Comparison of ENCODE assay signal across 13 mouse cellular contexts in genomic region chr9:58595313-58595712, GRCm38 (mm10).
"Had no signal": no experiment of that assay in that cellular context is flagged by ENCODE, and none has a peak within 500 bp of the region (broad histone marks: within the 10 kb centered on the region; RNA-seq: fewer than 3 reads in every experiment).

No protein-coding gene starts in this region.

- H3K9me3 ChIP-seq: limb, embryonic 12.5 days; liver, embryonic 13.5 days; lung, embryonic 15.5 days; neural tube, embryonic 12.5 days had no signal

- H3K27ac ChIP-seq: limb, embryonic 12.5 days; liver, embryonic 13.5 days; lung, embryonic 15.5 days; neural tube, embryonic 12.5 days had no signal

- H3K4me2 ChIP-seq: limb, embryonic 12.5 days; liver, embryonic 13.5 days; lung, embryonic 15.5 days; neural tube, embryonic 12.5 days had no signal

- DNase-seq: kidney, adult 18-20 months; kidney, postnatal 10 days; kidney, postnatal 4 days; liver; liver, embryonic 13.5 days; liver, postnatal 0 days; lung, postnatal 14 days; midbrain, embryonic 14.5 days; thymus, adult 2 months; thymus, postnatal 36 days had no signal

- H3K36me3 ChIP-seq: limb, embryonic 12.5 days; lung, embryonic 15.5 days; neural tube, embryonic 12.5 days had no signal

- ATAC-seq: liver, postnatal 0 days had no signal

- H3K4me1 ChIP-seq: neural tube, embryonic 12.5 days had no signal

- H3K9ac ChIP-seq: limb, embryonic 12.5 days; liver, embryonic 13.5 days; liver, postnatal 0 days; lung, embryonic 15.5 days; neural tube, embryonic 12.5 days had no signal

- H3K4me3 ChIP-seq: limb, embryonic 12.5 days; liver, embryonic 13.5 days; lung, embryonic 15.5 days; neural tube, embryonic 12.5 days had no signal

- H3K27me3 ChIP-seq: limb, embryonic 12.5 days; liver, embryonic 13.5 days; lung, embryonic 15.5 days; neural tube, embryonic 12.5 days had no signal
